Mouse (Mus musculus): ENCODE results near the gene Postn. TPM values are rescaled to one million over a fixed set of nuclear protein-coding genes. Genes with fewer than 3 reads are reported as not detected.

Postn gene
- polyA plus RNA-seq, 1 experiment, result not detected

DNA sequence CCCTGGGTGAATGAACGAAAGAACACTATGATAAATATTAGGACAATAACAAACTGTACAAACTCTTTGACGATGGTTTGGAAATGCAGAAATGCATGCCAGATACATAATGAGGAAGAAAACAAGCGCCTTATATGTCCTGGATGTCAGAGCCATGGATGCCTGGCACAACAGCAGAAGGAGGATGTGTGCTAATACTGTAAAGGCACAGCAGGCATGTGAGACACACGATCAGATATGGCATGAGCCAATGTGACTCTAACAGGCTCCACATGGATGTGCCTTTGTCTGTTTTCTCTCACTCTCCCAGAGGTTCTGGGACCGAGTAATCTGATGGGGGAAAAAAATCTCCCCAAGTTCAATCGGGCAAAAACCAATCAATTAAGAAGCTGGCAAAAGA lies 71.3 kb downstream of the Postn start:
- no peaks in the 10 kb centered on the region for H3K4me1 ChIP-seq (ENCODE audit: control insufficient read depth, insufficient read depth, low read length)
- TF ChIP-seq CTCF (IDR thresholded peaks at IDR 0.05; ENCODE audit: insufficient read depth, low read depth, low read length), result no peak
- TF ChIP-seq POLR2A (IDR thresholded peaks at IDR 0.05; ENCODE audit: insufficient read depth, low read depth, low read length), result no peak
- WGBS, result 71% methylated on average over 6 of the region's 6 CpGs
- no peak overlapping the region for H3K27ac ChIP-seq (ENCODE audit: insufficient read depth, low read depth, low read length)
- H3K4me3 ChIP-seq (ENCODE audit: insufficient read depth, low read depth, low read length), result no peak overlapping the region

DNA sequence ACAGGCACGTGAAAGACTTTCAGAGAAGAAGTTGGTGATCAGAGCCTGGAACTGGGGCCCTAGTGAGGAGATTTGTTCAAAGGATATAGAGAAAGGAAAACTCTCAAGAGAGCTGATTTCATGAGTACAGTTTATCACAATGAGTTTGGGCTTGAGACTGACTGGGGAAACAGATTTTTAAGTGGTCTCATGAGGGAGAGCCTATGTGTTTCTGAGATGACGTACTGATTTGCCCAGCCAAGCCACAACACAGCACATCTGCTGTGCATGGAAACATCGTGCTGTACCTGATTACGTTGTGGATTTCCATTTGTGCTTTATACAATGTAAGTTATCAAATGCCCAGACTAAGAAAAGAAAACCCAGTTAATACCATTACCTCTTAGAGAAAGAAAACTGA lies 71.7 kb downstream of the Postn start:
- no peak for TF ChIP-seq POLR2A (IDR thresholded peaks at IDR 0.05; ENCODE audit: insufficient read depth, low read depth, low read length)
- TF ChIP-seq CTCF (IDR thresholded peaks at IDR 0.05; ENCODE audit: insufficient read depth, low read depth, low read length), result no peak
- no peak overlapping the region for H3K27ac ChIP-seq (ENCODE audit: insufficient read depth, low read depth, low read length)
- no peak overlapping the region for H3K4me3 ChIP-seq (ENCODE audit: insufficient read depth, low read depth, low read length)
- 76% methylated on average over 4 of the region's 4 CpGs for WGBS
- no peaks in the 10 kb centered on the region for H3K4me1 ChIP-seq (ENCODE audit: control insufficient read depth, insufficient read depth, low read length)

DNA sequence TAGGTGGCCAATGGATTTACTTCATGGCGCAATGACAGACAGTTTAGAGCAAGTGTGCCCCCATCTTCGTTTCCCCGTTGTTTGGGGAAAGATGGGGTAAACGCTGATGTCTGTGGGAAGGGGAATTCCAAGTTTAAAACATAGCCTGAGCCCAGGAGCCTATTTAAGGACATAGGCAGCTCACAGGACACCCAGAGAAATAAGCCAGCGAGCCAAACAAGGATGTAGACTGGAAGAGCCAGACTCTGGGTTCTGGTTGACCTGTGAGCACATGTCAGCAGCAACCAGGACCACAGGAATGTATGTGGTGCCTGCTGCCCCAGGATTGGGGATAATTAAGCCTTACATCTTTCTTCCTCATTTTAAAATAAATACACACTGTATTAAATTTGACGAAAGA lies 73.7 kb downstream of the Postn start:
- Histone ChIP-seq H3K4me1 (ENCODE audit: control insufficient read depth, insufficient read depth, low read length) (no peaks in the 10 kb centered on the region), H3K27ac (ENCODE audit: insufficient read depth, low read depth, low read length) (no peak overlapping the region), H3K4me3 (ENCODE audit: insufficient read depth, low read depth, low read length) (no peak overlapping the region)
- TF ChIP-seq POLR2A (IDR thresholded peaks at IDR 0.05; ENCODE audit: insufficient read depth, low read depth, low read length) (no peak), CTCF (IDR thresholded peaks at IDR 0.05; ENCODE audit: insufficient read depth, low read depth, low read length) (no peak)
- WGBS, result 94% methylated on average over 6 of the region's 6 CpGs

DNA sequence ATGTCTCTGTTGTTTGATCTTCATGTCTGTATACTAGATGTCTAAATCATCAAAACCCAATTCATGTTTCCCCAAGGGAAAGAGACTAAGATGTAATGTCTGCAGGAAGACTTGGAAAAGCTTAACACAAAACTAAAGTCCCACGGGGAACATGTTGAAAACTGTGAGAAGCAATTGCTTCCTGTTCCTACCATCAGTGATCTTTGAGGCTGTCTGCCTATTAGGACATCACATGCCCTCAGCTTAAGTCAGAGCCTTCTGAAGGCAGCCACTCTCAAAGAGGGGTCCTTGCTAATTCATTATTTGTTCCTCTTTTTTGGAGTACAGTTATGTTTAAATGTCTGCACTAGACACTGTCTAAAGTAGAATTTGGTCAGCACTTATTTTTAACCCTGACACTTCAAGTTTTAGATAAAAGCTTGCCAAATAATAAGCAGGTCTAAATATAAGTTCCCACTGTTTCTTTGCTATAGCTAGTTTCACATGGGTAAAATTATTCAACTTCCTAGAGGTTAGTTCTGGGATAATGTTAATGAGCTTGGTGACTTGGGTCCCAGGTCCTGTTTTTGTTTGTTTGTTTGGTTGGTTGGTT lies 75.6 kb downstream of the Postn start:
- H3K27ac ChIP-seq (ENCODE audit: insufficient read depth, low read depth, low read length), result no peak overlapping the region
- no peak overlapping the region for H3K4me3 ChIP-seq (ENCODE audit: insufficient read depth, low read depth, low read length)
- no peak for TF ChIP-seq CTCF (IDR thresholded peaks at IDR 0.05; ENCODE audit: insufficient read depth, low read depth, low read length)
- TF ChIP-seq POLR2A (IDR thresholded peaks at IDR 0.05; ENCODE audit: insufficient read depth, low read depth, low read length), result no peak
- WGBS, result 76% methylated on average over 1 of the region's 1 CpGs
- H3K4me1 ChIP-seq (ENCODE audit: control insufficient read depth, insufficient read depth, low read length), result no peaks in the 10 kb centered on the region

Other genes with a start within 250 kb of the Postn start
- gene Trpc4, start 205.1 kb upstream of the Postn start, polyA plus RNA-seq (2012; ENCODE audit: insufficient read depth, insufficient read length, low replicate concordance, missing spikeins), result not detected in 2 replicates